Mouse (Mus musculus) adipose tissue, adult 10 weeks (tissue): ENCODE results near the gene Map10. TPM values are rescaled to one million over a fixed set of nuclear protein-coding genes. Genes with fewer than 3 reads are reported as not detected.

Source experiments
- polyA plus RNA-seq: library from polyadenylated mRNA; stranded (reverse); fragments of 350-450 nt; fragmentation: Illumina TruSeq; extraction: RNeasy Lipid Tissue Mini Kit (QIAGEN cat#74804); gene quantifications from one replicate; pipeline ENCODE4 v1.2.3, GENCODE M21; 2014; ENCODE audit warnings: low read depth, low replicate concordance

Map10 gene
- polyA plus RNA-seq = 3.3 TPM

GRCm38 (mm10) chr8:125669700-125670195, at the start of gene Map10:
Gene Map10, plus strand, starts transcription at chr8:125669818.

Other genes starting within 250 kb of the Map10 start
- 5.7 TPM for gene Sipa1l2, start 100.0 kb upstream of the Map10 start, polyA plus RNA-seq
- gene Ntpcr, start 60.1 kb downstream of the Map10 start, polyA plus RNA-seq = 29.1 TPM
- 1.8 TPM for gene Pcnx2, start 228.5 kb downstream of the Map10 start, polyA plus RNA-seq
- gene Map3k21, start 240.6 kb downstream of the Map10 start, polyA plus RNA-seq = 14.3 TPM